Mouse (Mus musculus): ENCODE data around the gene Syt2.

DNA sequence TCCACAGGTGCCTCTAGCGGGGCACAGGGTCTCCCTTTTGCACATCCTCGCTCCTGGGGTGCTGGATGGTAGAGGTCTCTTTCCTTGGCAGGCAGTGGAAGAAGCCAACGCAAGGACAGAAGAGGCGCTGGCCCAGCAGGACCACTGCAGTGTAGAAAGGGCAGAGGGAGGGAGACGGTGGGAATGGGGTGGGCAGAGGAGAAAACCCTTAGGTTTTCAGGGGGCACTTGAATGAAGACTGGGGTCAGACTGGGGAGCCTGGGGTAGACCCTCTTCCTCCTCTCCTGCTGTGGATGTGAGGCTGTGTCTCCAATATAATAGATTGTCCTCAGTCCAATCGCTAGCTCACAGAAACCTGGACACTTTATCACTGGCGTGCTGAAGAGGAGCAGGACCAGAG is 1.1 kb downstream of the Syt2 start:
- TF ChIP-seq CTCF (IDR thresholded peaks at IDR 0.05; ENCODE audit: low read depth), result no peak
- TF ChIP-seq EP300 (IDR thresholded peaks at IDR 0.05; ENCODE audit: low read depth), result no peak

Data from liver, embryonic 14.5 days (tissue).